Mouse (Mus musculus) layer of hippocampus, adult 8-10 months (tissue): Measurements from ENCODE around the gene Nfatc3. TPM values are rescaled to one million over a fixed set of nuclear protein-coding genes. Genes with fewer than 3 reads are reported as not detected.

Experiments
- DNase-seq, 2 experiments: peaks; one replicate each; pipeline ENCODE4 v3.0.0; 2022; ENCODE audit warnings: low spot score in 2 of 2
- total RNA-seq, 4 experiments: library from RNA; stranded (reverse); gene quantifications; 2 replicates each; pipeline ENCODE4 v1.2.4; 2022

Gene Nfatc3
- total RNA-seq, 4 experiments from 2014 or later: 13.0 to 14.3 (median 14.0) TPM

DNA sequence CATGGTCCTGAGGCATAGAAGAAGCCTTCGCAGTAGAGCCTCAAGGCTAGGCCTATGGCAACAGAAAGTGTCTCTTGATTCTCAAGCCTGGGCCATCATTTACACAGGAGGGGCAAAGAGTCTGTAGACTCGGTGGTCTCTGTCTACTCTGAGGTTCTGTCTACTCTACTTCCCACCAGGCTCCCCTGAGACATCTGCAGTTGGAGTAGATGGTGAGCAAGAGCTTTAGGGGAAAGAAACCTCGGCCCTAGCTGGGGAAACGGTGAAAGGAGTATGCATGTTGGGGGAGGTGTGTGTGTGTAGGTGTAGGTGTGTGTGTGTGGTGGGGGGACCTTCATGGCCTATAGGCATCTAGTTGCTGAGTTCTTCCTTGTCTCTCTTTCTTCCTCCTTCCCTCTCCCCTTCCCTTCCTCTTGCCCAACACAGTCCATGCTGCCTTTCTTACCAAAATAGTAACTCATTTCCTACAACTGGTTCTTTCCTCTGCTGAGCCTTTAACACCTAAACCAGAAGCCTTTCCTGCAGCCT lies 2.1 kb upstream of the Nfatc3 start:
- no peak for DNase-seq

GRCm38 (mm10) chr8:106059613-106060371 lies 1.2 kb downstream of the Nfatc3 start:
- peak in 1 of 2 experiments; percentile 38 for DNase-seq

GRCm38 (mm10) chr8:106060521-106060920 lies 1.9 kb downstream of the Nfatc3 start:
- no peak for DNase-seq

DNA sequence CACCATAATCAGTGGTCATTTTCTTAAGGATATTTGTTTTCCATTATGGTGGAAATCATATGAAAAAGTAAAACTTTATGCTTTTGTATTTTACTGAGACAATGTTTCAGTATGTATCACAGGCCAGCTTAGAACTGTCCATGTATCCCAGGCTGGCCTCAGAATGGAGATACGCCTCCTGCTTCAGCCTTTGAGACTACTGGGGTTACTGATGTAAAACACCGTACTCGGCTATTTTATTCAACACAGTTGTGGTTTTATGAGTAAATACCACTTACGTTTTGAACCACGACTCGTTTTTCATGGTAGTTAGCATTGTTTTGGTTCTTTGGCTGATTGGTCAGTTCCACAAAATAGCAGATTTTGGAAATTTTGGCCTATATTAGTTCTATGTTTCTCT lies 3.0 kb downstream of the Nfatc3 start:
- no peak for DNase-seq

- DNase-seq: no peak
These were observed 4.4 kb downstream of the Nfatc3 start for GRCm38 (mm10) chr8:106063046-106063445.

GRCm38 (mm10) chr8:106066721-106067120 lies 8.1 kb downstream of the Nfatc3 start:
- no peak for DNase-seq

DNA sequence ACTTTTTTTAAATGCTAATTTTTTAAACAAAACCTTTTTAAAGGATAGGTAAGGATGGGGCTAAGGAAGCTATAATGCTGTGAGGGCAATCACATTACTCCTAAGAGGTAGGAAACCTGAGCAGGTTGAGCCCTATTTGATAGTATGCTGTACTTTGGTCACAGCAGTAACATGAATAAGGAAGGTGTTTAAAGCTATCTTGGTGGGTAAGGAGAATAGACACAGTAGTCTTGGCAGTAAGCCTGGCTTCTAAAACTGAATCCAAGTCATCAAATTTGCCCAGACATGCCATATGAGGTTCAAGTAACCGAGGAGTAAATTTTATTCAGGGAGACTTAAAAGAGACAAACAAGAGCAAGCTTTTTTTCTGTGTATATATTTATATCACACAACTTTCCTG lies 10.9 kb downstream of the Nfatc3 start:
- DNase-seq: no peak

DNA sequence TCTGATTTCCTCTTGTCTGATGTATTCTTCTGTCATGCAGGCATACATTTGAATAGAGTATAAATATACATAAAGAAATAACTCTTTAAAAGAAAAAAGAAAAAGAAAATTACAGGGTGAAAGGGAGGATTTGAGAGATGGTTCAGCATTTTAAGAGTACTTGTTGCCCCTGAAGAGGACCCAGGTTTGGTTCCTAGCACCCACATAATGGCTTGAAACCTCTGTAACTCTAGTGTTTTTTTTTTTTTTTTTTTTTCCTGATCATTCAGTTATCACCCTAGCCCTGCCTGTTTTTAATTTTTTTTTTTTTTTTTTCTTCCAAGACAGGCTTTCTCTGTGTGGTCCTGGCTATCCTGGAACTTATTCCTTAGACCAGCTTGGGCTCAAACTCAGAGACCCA lies 13.5 kb downstream of the Nfatc3 start:
- DNase-seq: no peak

DNA sequence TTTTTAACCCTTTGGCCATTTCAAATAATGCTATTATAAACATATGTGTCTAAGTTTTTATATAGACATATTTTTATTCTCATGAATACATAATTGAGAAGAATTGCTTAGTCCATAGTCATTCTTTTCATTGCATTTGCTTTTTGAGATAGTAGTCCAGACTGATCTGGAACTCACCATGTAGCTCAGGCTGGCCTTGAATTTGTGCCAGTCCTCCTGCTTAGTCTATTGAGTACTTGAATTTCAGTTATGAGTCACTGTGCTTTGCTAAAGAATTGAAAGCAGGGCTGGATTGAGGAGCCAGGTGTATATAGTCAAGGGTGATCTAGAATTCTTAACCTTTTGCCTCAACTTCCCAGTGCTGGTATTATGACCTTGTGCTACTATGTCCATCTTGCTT lies 15.6 kb downstream of the Nfatc3 start:
- no peak for DNase-seq

- no peak for DNase-seq
These were observed 16.0 kb downstream of the Nfatc3 start for GRCm38 (mm10) chr8:106074659-106075058.

GRCm38 (mm10) chr8:106075161-106075862 lies 16.7 kb downstream of the Nfatc3 start:
- DNase-seq: peak in 1 of 2 experiments; percentile 64

DNA sequence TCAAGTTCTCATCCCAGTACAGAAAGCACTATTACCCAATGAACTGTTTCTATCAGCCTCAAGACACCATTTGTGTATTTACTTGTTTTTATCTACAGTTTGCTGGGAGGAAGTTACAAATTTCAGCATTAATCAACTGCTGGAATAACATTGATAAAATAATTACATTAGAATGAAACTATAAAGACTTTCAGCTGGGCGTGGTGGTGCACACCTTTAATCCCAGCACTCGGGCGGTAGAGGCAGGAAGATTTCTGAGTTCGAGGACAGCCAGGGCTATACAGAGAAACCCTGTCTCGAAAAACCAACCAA lies 17.2 kb downstream of the Nfatc3 start:
- no peak for DNase-seq

DNA sequence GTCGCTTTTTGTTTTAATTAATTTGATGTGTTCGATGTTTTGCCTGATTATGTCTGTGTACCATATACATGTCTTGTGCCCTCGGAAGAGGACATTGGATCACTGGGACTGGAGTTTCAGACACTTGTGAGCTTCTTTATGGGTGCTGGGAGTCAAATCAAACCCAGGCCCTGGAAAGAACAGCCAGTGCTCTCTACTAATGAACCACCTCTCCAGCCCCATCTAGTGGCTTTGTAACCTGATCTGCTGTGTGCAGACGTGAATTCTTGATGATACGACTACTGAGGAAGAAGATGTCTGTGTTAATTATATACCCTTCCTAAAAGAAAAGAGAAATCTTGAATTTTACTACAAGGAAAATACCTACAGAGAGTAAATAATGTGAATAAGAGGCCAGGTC lies 18.0 kb downstream of the Nfatc3 start:
- no peak for DNase-seq

DNA sequence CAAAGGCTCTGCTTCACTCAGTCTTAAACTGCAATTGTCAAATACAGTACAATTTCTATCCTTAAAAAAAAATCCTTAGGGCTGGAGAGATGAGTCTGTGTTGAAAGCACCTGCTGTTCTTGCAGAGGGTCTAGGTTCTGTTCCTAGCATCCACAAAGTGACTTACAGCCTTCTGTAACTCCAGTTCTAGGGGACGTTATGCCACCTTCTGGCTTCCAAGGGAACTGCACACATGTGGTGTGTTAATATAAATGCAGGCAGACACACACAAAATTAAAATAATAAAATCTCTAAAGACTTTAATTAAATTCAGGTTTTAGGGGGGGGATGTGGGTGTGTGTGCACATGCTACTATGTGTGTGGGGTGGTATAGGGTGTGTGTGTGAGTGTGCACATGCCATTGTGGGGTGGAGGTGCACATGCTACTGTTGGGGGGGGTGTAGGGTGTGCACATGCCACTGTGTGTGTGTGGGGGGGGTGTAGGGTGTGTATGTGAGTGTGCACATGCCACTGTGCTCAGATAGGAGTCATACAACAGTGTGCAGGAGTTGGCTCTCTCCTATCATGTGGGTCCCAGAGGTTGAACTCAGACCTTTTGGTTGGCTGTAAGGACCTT lies 18.9 kb downstream of the Nfatc3 start:
- DNase-seq: no peak

GRCm38 (mm10) chr8:106102321-106102720 lies 43.7 kb downstream of the Nfatc3 start:
- DNase-seq: no peak

DNA sequence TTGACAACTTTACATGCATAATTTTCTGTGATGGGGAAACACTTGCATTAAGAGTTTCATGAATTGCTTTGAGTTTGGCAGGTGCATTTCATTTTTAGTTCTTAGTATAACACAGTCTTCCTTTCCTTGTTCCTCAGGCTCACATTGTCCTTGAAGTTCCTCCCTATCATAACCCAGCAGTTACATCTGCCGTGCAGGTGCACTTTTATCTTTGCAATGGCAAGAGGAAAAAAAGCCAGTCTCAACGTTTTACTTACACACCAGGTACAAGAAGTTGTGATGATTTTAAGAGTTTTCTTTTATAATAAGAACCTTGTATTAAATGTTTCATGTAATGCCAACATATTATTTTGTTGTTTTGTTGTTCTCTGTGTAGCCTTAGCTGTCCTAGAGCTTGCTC lies 45.2 kb downstream of the Nfatc3 start:
- DNase-seq: no peak

DNA sequence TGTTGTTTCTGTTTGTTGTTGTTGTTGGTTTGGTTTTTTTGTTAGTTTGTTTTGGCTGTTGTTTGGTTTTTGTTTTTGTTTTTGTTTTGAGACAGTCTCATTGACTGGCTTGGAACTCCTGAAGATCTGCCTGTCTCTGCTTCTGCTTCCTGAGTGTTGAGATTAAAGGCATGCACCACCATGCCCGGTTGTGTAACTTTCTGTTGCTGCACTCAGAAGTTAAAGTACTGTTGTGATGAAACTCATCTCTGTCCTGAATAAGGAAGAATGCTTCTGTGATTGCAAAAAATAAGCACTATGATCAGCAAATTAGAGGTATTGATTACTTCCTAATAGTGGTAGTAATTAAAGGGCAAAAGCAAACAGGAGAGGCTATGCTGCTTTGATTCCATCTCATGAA lies 47.6 kb downstream of the Nfatc3 start:
- no peak for DNase-seq

- no peak for DNase-seq
These were observed 49.4 kb downstream of the Nfatc3 start for GRCm38 (mm10) chr8:106108080-106108479.

GRCm38 (mm10) chr8:106108729-106109128 lies 50.1 kb downstream of the Nfatc3 start:
- peak in 1 of 2 experiments; percentile 12 for DNase-seq

- DNase-seq: no peak
These were observed 53.4 kb downstream of the Nfatc3 start for GRCm38 (mm10) chr8:106112041-106112440.

GRCm38 (mm10) chr8:106112514-106112913 lies 53.9 kb downstream of the Nfatc3 start:
- DNase-seq: no peak

DNA sequence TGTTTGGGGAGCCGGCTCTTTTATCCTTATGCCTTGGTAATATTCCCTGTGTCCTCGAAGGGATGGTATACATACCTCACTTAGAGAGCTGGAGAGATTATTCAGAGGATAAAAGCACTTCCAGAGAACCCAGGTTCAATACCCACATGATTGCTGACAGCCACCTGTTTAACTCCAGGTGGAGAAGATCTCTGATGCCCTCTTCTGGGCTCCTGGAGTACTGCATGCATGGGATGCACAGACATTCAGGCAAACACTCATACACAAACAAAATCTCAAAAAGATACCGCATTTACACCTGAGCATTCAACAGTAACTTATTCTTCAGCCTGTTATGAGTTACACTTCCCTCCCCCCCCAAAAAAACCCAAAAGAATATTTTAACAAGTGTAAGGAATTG lies 57.3 kb downstream of the Nfatc3 start:
- DNase-seq: no peak
